Mouse (Mus musculus) embryonic facial prominence, embryonic 13.5 days (tissue): Measurements from ENCODE around the gene Canx. TPM values are rescaled to one million over a fixed set of nuclear protein-coding genes. Genes with fewer than 3 reads are reported as not detected.
A peak's percentile ranks its signal among the peaks of the same experiment; 100 is the strongest.

Experiments
- ATAC-seq: fragments of 200-750 bp; cut with Nextera tagmentation; 2 replicates; pipeline ENCODE4 v1.8.0; 2017; ENCODE audit warnings: low read depth; ENCODE audit not compliant: insufficient number of reproducible peaks, insufficient read depth, low FRiP score, low TSS enrichment
- H3K27ac ChIP-seq: fragments of 300-500 bp; sonication (generic); 2 replicates; pipeline ENCODE4 v1.5.1; 2015; ENCODE audit warnings: moderate library complexity, mild to moderate bottlenecking, inconsistent platforms
- H3K27me3 ChIP-seq: fragments of 300-500 bp; sonication (generic); 2 replicates; pipeline ENCODE4 v1.6.1; 2015; ENCODE audit warnings: mild to moderate bottlenecking, inconsistent platforms
- H3K36me3 ChIP-seq: fragments of 300-500 bp; sonication (generic); 2 replicates; pipeline ENCODE4 v1.6.1; 2015; ENCODE audit warnings: mild to moderate bottlenecking, inconsistent platforms
- H3K4me1 ChIP-seq: fragments of 300-500 bp; sonication (generic); 2 replicates; pipeline ENCODE4 v1.6.1; 2015; ENCODE audit warnings: inconsistent platforms
- H3K4me2 ChIP-seq: fragments of 300-500 bp; sonication (generic); 2 replicates; pipeline ENCODE4 v1.6.1; 2015; ENCODE audit warnings: moderate library complexity, mild to moderate bottlenecking, inconsistent platforms
- H3K4me3 ChIP-seq: fragments of 300-500 bp; sonication (generic); 2 replicates; pipeline ENCODE4 v1.5.1; 2015; ENCODE audit warnings: mild to moderate bottlenecking, inconsistent platforms
- H3K9ac ChIP-seq: fragments of 300-500 bp; sonication (generic); 2 replicates; pipeline ENCODE4 v1.6.1; 2015; ENCODE audit warnings: mild to moderate bottlenecking, inconsistent platforms
- H3K9me3 ChIP-seq: fragments of 300-500 bp; sonication (generic); 2 replicates; pipeline ENCODE4 v1.6.1; 2016; ENCODE audit warnings: inconsistent platforms
- WGBS: fragments of 180-500 bp; shearing (Covaris S2); methylation state at CpG from one replicate; pipeline ENCODE4 v1.1.7; 2015; ENCODE audit warnings: mixed read lengths; 5-methylcytosine and 5-hydroxymethylcytosine counted together
- polyA plus RNA-seq: library from polyadenylated mRNA; unstranded; fragments of >200 nt; fragmentation: Nextera tagmentation; extraction: Ambion mirVana; gene quantifications from 2 replicates; pipeline ENCODE4 v1.2.1, GENCODE M21; 2015

Canx gene
- polyA plus RNA-seq, 1 experiment from 2014 or later: 289 TPM

DNA sequence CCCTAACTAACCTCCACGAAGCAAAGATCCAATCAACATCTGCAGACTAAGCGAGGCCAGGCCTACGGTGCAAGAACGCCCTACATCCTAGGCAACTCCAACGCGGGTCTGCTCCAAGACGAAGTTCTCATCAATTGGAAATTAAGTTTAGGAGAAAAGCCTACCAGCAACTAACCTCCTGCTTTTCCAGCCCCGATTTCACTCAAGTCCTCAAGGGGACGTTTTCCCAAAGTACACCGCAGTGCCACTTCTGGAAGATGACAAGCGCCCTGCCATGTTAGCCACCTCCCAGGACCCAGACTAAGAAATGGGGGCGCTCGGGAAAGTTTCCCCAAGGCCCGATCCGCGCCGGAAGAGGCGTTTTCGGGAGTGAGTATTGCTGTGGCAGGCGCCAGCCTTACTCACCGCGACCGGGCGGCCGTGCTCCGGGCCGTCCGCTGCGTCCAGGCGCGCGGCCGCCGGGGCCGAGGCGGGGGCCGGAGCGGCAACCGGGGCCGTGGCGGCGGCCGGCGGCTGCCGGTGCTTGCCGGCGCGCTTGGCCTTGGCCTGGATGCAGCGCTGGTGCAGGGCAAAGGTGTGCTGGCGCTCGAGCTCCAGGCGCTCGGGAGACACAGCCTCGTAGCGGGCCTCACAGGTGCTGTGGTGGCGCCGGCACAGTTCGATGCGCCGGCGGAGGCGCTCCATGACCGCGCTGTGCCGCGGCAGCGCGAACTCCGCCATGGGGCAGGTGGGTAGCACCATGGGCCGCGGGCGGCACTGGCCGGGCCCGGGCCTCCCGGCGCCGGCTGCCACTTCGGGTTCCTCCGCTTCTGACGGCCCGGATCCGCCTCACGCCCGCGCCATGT, 33.9 kb downstream of the Canx start:
- Histone ChIP-seq H3K4me2 (peak overlapping the region; percentile 81), H3K27ac (peak overlapping the region; percentile 99), H3K36me3 (peaks cover 38% of the 10 kb centered on the region), H3K4me1 (peaks cover 25% of the 10 kb centered on the region), H3K27me3 (no peaks in the 10 kb centered on the region), H3K4me3 (peak overlapping the region; percentile 98), H3K9me3 (no peaks in the 10 kb centered on the region), H3K9ac (peak overlapping the region; percentile 99)
- 0% methylated on average over 78 of the region's 85 CpGs for WGBS
- ATAC-seq: peak; percentile 75

DNA sequence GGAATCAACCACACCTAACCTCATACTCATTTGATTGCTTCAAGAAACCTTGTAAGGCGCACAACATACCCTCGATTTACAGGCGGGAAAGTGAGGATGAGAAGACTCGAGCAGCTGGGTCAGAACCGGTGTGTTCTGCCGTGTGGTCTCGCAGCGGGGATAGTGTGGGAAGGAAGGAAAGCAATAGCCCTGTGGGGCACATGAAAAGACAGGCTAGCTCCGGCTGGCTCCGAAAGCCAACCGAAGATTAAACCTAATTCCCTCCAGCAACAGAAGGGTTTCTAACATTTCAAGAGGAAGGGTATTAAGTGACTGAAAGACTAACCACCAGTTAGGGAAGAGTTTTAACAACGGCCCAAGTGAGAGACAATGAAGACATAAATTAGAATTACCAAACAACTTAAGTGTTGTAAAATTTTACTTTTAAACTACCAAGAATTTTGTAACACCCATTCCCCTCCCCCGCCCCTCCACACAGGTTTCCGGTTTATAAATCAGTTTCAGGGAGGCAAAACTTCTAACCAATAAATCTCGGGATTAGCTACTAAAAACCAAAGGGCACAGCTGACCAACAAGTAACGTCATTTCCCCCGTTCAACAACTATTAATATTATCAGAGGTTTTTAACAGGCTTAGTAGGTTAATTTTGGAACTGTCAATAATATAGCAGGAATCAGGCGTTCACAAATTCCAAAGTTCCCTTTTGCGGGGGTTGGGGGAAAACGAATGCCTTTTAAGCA, 34.8 kb downstream of the Canx start:
- Histone ChIP-seq H3K9me3 (no peaks in the 10 kb centered on the region), H3K4me3 (peak overlapping the region; percentile 98), H3K4me1 (peaks cover 25% of the 10 kb centered on the region), H3K27ac (peak overlapping the region; percentile 99), H3K9ac (peak overlapping the region; percentile 99), H3K27me3 (no peaks in the 10 kb centered on the region), H3K4me2 (peak overlapping the region; percentile 81), H3K36me3 (peaks cover 41% of the 10 kb centered on the region)
- WGBS: 6% methylated on average over 20 of the region's 20 CpGs
- no peak for ATAC-seq

DNA sequence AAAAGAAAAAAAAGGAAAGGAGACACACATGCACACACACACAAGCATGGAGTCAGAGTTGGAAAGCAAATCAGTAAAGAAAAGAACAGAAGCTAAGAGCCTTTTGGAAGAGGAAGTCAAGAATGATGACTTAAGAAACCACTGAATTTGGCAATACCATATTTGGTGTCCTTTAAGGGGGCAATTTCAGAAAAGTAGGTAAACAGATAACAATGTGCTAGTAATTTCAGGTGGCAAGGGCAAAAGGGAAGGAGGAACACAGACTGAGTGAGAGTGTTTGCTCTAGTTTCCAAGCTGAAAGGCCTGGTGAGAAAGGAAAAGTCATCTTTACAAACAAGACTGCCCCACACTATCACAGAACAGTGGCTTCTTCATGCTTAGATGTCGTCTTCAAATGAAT, 39.0 kb downstream of the Canx start:
- no peak for ATAC-seq
- WGBS: 98% methylated on average over 1 of the region's 1 CpGs
- H3K36me3 ChIP-seq: peaks cover 28% of the 10 kb centered on the region

DNA sequence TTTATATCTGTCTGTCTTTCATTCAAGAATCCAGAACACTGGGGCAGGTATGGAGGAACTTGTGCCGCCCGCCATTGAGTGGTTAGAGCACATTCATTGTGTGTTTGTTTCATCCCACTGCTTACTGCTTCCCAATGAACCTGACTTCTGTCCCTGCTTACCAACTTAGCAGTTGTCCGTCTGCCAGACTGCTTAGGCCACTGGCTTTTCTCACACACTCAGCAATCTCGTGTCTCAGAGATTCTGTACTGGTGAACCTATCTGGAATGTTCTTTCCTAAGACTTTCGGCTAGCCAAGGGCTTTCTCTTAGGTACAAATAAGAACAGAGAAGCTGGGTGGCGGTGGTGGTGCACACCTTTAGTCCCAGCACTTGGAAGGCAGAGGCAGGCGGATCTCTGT, 39.8 kb downstream of the Canx start:
- no peak overlapping the region for H3K27ac ChIP-seq
- H3K4me1 ChIP-seq: peaks cover 18% of the 10 kb centered on the region
- no peaks in the 10 kb centered on the region for H3K27me3 ChIP-seq
- no peak overlapping the region for H3K9ac ChIP-seq
- H3K36me3 ChIP-seq: peaks cover 35% of the 10 kb centered on the region
- no peak overlapping the region for H3K4me3 ChIP-seq
- WGBS: 93% methylated on average over 7 of the region's 7 CpGs
- no peak overlapping the region for H3K4me2 ChIP-seq
- no peak for ATAC-seq
- H3K9me3 ChIP-seq: no peaks in the 10 kb centered on the region

More for the DNA sequence above, 39.0 kb downstream of the Canx start:
- Histone ChIP-seq H3K9ac (no peak overlapping the region), H3K27ac (no peak overlapping the region), H3K9me3 (no peaks in the 10 kb centered on the region), H3K4me2 (no peak overlapping the region), H3K27me3 (no peaks in the 10 kb centered on the region), H3K4me1 (peaks cover 18% of the 10 kb centered on the region), H3K4me3 (no peak overlapping the region)

DNA sequence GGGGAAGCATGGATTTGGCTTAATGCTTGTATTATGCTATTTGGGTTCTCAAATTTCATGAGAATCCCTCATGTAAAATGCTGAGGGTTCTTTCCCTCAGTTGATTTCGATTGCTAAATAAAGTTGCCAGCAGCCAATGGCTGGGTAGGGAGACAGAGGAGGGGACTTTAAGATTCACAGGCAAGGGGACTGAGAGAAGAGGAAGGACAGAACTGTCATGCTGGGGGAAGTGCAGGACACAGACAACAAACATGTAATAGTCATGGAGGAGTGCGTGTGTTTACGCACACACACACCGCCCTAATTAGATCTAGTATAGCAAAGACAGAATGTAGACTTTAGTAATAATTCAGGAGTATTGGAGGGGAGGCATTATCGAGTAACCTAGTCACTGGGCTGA, 40.2 kb downstream of the Canx start:
- H3K4me3 ChIP-seq: no peak overlapping the region
- 87% methylated on average over 5 of the region's 5 CpGs for WGBS
- no peaks in the 10 kb centered on the region for H3K27me3 ChIP-seq
- peaks cover 15% of the 10 kb centered on the region for H3K4me1 ChIP-seq
- H3K27ac ChIP-seq: no peak overlapping the region
- no peaks in the 10 kb centered on the region for H3K9me3 ChIP-seq
- H3K9ac ChIP-seq: no peak overlapping the region
- no peak overlapping the region for H3K4me2 ChIP-seq
- H3K36me3 ChIP-seq: peaks cover 37% of the 10 kb centered on the region
- no peak for ATAC-seq

DNA sequence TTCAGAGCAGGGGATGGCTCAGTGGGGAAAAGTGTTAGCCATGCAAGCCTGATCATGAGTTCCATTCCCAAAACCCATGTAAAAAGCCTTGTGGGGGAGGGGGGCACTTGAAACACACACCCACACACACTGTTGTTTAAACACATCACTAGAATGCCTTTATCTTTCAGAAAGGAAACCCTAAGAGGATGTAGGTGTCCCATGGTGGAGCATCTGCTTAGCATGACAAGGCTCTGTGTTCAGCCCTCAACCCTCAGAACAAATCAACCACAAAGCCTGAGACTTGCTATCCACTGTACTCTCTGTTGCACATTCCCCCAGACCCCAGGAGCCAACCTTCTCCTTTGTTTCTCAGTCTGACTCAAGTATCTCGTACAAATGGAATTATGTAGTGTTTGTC, 45.4 kb downstream of the Canx start:
- Histone ChIP-seq H3K9ac (no peak overlapping the region), H3K27me3 (no peaks in the 10 kb centered on the region), H3K36me3 (peaks cover 23% of the 10 kb centered on the region), H3K4me2 (no peak overlapping the region), H3K4me1 (no peaks in the 10 kb centered on the region), H3K4me3 (no peak overlapping the region), H3K9me3 (no peaks in the 10 kb centered on the region), H3K27ac (no peak overlapping the region)
- WGBS: 83% methylated on average over 1 of the region's 1 CpGs
- ATAC-seq: no peak

DNA sequence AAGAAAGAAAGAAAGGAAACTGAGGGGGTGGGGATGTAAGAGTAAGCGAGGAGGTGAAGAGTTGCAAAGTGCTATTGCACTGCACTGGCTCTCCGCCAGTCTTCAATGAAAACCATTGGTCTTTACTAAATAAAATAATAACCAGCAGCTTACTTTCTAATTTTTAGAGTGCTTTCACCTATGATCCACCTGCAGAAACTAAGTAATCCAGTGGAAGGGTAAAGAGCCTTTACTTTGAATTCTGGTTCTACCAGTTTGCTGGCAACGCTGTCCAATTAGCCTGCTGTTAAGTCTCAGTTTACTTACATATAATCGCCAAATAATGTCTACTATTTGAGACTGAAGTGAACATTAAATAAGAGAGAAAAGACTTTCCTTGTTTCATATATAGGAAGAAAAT, 46.5 kb downstream of the Canx start:
- Histone ChIP-seq H3K36me3 (peaks cover 23% of the 10 kb centered on the region), H3K4me1 (0 out of 2 replicates have a peak, but pooled peaks cover 4% of the 10 kb centered on the region), H3K9ac (no peak overlapping the region), H3K4me3 (no peak overlapping the region), H3K4me2 (no peak overlapping the region), H3K27ac (peak overlapping the region; percentile 55; the same call in 1 of the 2 replicates), H3K9me3 (no peaks in the 10 kb centered on the region), H3K27me3 (no peaks in the 10 kb centered on the region)
- WGBS: 77% methylated on average over 4 of the region's 4 CpGs
- no peak for ATAC-seq

DNA sequence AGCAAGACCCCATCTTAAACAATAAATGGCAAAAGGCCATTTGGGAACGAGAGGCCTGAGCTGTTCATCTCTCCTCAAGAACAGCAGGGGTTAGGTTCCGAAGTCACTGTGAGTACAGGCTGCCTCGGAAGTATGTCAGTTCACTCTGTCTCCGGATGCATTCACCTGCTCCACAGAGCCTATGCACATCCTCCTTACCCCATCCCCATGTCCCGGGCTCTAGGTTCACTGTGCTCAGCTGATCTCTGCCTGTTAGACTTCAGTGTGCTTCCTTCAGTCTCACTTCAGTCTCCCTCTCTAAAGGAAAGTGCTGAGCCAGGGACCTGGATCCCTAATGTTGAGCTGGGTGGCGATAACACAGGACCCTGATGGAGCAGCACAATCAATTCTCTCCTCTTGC, 47.8 kb downstream of the Canx start:
- Histone ChIP-seq H3K36me3 (peaks cover 23% of the 10 kb centered on the region), H3K9me3 (no peaks in the 10 kb centered on the region), H3K27me3 (no peaks in the 10 kb centered on the region), H3K4me3 (no peak overlapping the region), H3K9ac (no peak overlapping the region), H3K4me2 (no peak overlapping the region), H3K27ac (no peak overlapping the region), H3K4me1 (0 out of 2 replicates have a peak, but pooled peaks cover 4% of the 10 kb centered on the region)
- 93% methylated on average over 6 of the region's 6 CpGs for WGBS
- ATAC-seq: no peak

DNA sequence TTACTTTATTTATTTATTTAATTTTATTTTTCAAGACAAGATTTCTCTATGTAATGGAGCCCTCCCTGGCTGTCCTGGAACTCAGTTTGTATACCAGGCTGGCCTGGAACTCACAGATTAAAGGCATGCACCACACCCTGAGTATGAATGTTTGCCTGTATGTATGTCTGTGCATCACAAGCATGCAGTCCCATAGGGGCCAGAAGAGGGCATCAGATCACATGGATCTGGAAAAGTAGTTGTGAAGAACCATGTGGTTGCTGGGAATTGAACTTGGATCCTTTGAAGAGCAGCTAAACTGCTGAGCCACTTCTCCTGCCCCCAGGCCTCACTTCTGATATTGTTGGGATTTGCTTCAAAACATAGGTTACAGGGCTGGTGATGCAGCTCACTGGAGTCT, 48.4 kb downstream of the Canx start:
- no peak overlapping the region for H3K4me2 ChIP-seq
- no peak overlapping the region for H3K9ac ChIP-seq
- H3K4me3 ChIP-seq: no peak overlapping the region
- H3K9me3 ChIP-seq: no peaks in the 10 kb centered on the region
- ATAC-seq: no peak
- H3K27ac ChIP-seq: no peak overlapping the region
- H3K27me3 ChIP-seq: no peaks in the 10 kb centered on the region
- H3K4me1 ChIP-seq: 0 out of 2 replicates have a peak, but pooled peaks cover 5% of the 10 kb centered on the region
- H3K36me3 ChIP-seq: peaks cover 23% of the 10 kb centered on the region

DNA sequence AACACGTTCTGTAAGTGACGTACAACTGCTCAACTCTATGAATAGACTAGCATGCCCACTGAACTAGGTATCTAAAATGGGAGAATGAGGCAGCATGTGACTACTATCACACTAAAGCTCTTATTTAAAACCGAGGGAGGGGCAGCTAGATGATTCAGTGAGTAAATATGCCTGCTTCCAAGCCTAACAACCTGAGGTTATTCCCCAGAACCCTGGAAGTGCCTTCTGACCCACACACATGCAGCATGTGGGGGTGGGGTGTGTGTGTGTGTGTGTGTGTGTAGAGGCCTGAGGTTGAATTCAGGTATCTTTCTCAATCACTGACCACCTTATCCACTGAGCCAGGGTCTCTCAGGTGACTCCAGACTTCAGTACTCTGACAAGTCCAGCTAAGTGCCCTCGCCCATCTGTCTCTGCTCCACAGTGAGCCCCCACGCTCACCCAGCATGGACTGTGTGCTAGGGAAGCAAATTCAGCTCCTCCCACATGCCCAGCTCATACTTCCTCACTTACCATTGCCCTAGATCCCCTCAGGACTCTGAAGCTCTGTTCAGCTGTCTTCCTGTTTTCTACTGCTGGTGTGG, 49.8 kb downstream of the Canx start:
- 0 out of 2 replicates have a peak, but pooled peaks cover 10% of the 10 kb centered on the region for H3K4me1 ChIP-seq
- H3K4me2 ChIP-seq: no peak overlapping the region
- H3K9me3 ChIP-seq: no peaks in the 10 kb centered on the region
- H3K27me3 ChIP-seq: no peaks in the 10 kb centered on the region
- peaks cover 15% of the 10 kb centered on the region for H3K36me3 ChIP-seq
- no peak overlapping the region for H3K27ac ChIP-seq
- WGBS: 81% methylated on average over 5 of the region's 5 CpGs
- no peak for ATAC-seq
- no peak overlapping the region for H3K4me3 ChIP-seq
- no peak overlapping the region for H3K9ac ChIP-seq

DNA sequence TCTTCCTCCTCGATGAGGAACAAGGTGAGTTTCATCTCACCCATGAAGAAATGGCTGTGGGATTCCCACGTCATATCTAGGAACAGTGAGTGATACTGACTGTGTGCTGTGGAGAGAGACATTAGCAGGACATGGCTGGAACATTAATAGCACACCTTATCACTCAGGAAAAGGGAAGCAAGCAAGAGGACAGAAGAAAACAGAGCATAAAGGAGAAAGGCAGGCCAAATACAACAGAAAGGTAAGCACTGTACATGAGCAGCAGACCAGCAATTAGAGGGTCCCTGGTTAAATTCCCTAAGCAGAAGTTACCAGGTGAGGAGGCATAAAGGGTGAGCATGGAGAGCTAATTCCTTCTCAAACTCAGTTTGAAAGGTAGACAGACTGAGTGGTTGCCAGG, 50.4 kb downstream of the Canx start:
- H3K27ac ChIP-seq: no peak overlapping the region
- peaks cover 13% of the 10 kb centered on the region for H3K36me3 ChIP-seq
- H3K27me3 ChIP-seq: no peaks in the 10 kb centered on the region
- no peak overlapping the region for H3K4me3 ChIP-seq
- H3K9me3 ChIP-seq: no peaks in the 10 kb centered on the region
- 0 out of 2 replicates have a peak, but pooled peaks cover 10% of the 10 kb centered on the region for H3K4me1 ChIP-seq
- H3K4me2 ChIP-seq: no peak overlapping the region
- H3K9ac ChIP-seq: no peak overlapping the region
- WGBS: 87% methylated on average over 2 of the region's 2 CpGs
- ATAC-seq: no peak
